ENCODE assay signal across 34 mouse cellular contexts in the genomic region with DNA sequence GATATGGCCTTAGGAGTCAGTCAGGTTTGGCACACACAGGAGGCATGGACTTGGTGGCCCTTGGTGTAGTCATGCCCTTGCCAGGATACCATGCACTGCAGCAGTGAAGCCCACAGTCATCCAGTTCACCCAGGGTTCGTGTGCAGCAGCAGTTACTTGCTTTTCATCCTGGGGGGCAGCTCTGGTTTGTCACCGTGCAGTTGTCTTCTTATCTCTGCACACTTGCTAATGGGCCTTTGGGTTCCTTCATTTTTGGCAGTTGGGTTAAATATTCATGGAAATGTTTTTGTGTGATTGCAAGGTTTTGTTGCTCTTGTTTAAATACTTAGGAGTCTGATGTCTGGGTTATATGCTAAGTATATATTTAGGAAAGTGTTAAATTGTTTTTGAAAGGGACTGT.
"Had no signal": no experiment of that assay in that cellular context is flagged by ENCODE, and none has a peak within 500 bp of the region (broad histone marks: within the 10 kb centered on the region; RNA-seq: fewer than 3 reads in every experiment).

No protein-coding gene starts in this region.

- H3K9me3 ChIP-seq: heart, embryonic 10.5 days; heart, embryonic 13.5 days; hindbrain, embryonic 10.5 days; hindbrain, embryonic 12.5 days; intestine, embryonic 15.5 days; kidney, embryonic 15.5 days had no signal

- H3K27me3 ChIP-seq: heart, embryonic 12.5 days; heart, embryonic 13.5 days; heart, embryonic 15.5 days; hindbrain, embryonic 12.5 days; hindbrain, embryonic 13.5 days; hindbrain, embryonic 15.5 days; intestine, embryonic 15.5 days; kidney, embryonic 15.5 days had no signal

- ATAC-seq: hindbrain, embryonic 16.5 days; hindbrain, postnatal 0 days; inflammation-experienced regulatory T-cells, adult 6 months; intestine, embryonic 15.5 days; intestine, embryonic 16.5 days; intestine, postnatal 0 days had no signal

- H3K4me2 ChIP-seq: heart, embryonic 11.5 days; heart, embryonic 12.5 days; heart, embryonic 13.5 days; heart, embryonic 15.5 days; hindbrain, embryonic 12.5 days; hindbrain, embryonic 13.5 days; hindbrain, embryonic 15.5 days; intestine, embryonic 15.5 days; kidney, embryonic 15.5 days had no signal

- H3K36me3 ChIP-seq: heart, embryonic 12.5 days; heart, embryonic 13.5 days; heart, embryonic 15.5 days; hindbrain, embryonic 10.5 days; hindbrain, embryonic 12.5 days; hindbrain, embryonic 13.5 days; hindbrain, embryonic 15.5 days; intestine, embryonic 15.5 days; kidney, embryonic 15.5 days had no signal

- H3K27ac ChIP-seq: heart, embryonic 10.5 days; heart, embryonic 13.5 days; heart, embryonic 15.5 days; hindbrain, embryonic 10.5 days; hindbrain, embryonic 12.5 days; hindbrain, embryonic 13.5 days; hindbrain, embryonic 15.5 days; hindbrain, postnatal 0 days; intestine, embryonic 15.5 days; kidney, embryonic 15.5 days; kidney, postnatal 0 days; layer of hippocampus, adult 2 months had no signal

- H3K4me1 ChIP-seq: heart, embryonic 10.5 days; heart, embryonic 12.5 days; heart, embryonic 13.5 days; heart, embryonic 15.5 days; hindbrain, embryonic 10.5 days; hindbrain, embryonic 12.5 days; hindbrain, embryonic 13.5 days; hindbrain, embryonic 15.5 days; intestine, embryonic 15.5 days; kidney, embryonic 15.5 days had no signal

- H3K9ac ChIP-seq: heart, embryonic 12.5 days; heart, embryonic 13.5 days; heart, embryonic 15.5 days; hindbrain, embryonic 12.5 days; hindbrain, embryonic 13.5 days; hindbrain, embryonic 15.5 days; intestine, embryonic 15.5 days; kidney, embryonic 15.5 days had no signal

- DNase-seq: heart, postnatal 10 days; heart, postnatal 14 days; heart, postnatal 36 days; heart, postnatal 4 days; kidney, adult 11 months; kidney, adult 18-20 months; kidney, adult 2 months; kidney, adult 8-10 months; kidney, adult 9 months; kidney, postnatal 10 days; kidney, postnatal 14 days; kidney, postnatal 25 days; kidney, postnatal 36 days; kidney, postnatal 4 days; layer of hippocampus, adult 9-11 months; layer of hippocampus, postnatal 36 days had no signal

- H3K4me3 ChIP-seq: heart, embryonic 10.5 days; heart, embryonic 12.5 days; heart, embryonic 13.5 days; heart, embryonic 15.5 days; hindbrain, embryonic 10.5 days; hindbrain, embryonic 12.5 days; hindbrain, embryonic 13.5 days; hindbrain, embryonic 15.5 days; intestine, embryonic 15.5 days; kidney, embryonic 15.5 days; layer of hippocampus, adult 2 months had no signal
